Mouse (Mus musculus) brain, embryonic 14.5 days (tissue): ENCODE measurements around the gene Ascc2. TPM values are rescaled to one million over a fixed set of nuclear protein-coding genes. Genes with fewer than 3 reads are reported as not detected.

Experiments used
- DNase-seq: peaks from one replicate; pipeline ENCODE4 v3.0.0-alpha.2; 2011; ENCODE audit warnings: low read depth
- CTCF ChIP-seq: fragments of 200-500 bp; IDR thresholded peaks from 2 replicates; pipeline ENCODE4 v1.5.1; 2012; ENCODE audit warnings: inconsistent platforms, mild to moderate bottlenecking, moderate library complexity, borderline replicate concordance; ENCODE audit not compliant: insufficient read depth, insufficient read length; ENCODE audit errors: extremely low read depth
- POLR2A ChIP-seq: fragments of 200-500 bp; IDR thresholded peaks from 2 replicates; pipeline ENCODE4 v1.6.1; 2012; ENCODE audit warnings: mild to moderate bottlenecking, inconsistent platforms, borderline replicate concordance; ENCODE audit not compliant: poor library complexity, insufficient read depth, insufficient read length, severe bottlenecking; ENCODE audit errors: extremely low read depth
- polyA plus RNA-seq: library from polyadenylated mRNA; depleted of rRNA; stranded (reverse); fragments of >200 nt; gene quantifications from 2 replicates; pipeline ENCODE4 v1.2.3, GENCODE M21; 2012; rRNA removed

Gene Ascc2
- 27.5 and 32.3 TPM in 2 replicates for polyA plus RNA-seq

DNA sequence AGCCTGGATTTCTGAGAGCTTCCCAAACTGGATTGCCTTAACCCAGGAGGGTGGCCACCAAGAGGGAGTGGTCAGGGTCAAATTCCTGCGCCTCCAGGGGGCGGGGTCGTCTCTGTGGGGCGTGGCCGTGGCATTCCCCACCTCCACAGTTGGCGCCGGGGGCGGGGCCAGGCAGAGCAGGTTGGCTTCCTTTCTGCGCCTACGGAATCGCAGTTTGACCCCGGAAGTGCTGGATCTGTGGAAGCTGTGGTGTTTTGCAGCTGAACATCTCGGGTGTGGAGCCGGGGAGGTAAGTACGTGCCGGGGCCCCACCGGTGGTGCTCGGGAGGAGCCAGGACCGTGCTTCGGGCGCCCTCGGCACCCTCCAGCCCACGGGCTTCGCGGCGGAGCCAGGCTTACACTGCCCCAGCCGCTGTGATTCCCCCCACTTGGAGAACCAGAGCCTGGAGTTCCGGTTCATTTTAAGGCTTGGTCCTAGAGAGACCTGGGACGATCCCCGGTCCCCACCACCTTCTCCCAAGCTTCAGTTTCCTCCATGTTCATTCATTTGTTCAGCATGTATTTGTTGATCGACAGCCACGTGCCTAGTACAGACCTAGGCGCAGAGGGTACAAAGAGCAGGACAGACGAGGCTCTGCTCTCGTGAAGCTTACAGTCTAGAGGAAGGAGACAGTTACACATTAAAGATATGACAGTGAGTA is at the start of gene Ascc2:
TSS of gene Ascc2 (plus strand) at position 214 of the 701 bp plus-strand sequence.
- peak; percentile 93 for DNase-seq
- TF ChIP-seq POLR2A (peak; percentile 27; the same call in 1 of the 2 replicates), CTCF (no peak; the same call in 1 of the 2 replicates)

DNA sequence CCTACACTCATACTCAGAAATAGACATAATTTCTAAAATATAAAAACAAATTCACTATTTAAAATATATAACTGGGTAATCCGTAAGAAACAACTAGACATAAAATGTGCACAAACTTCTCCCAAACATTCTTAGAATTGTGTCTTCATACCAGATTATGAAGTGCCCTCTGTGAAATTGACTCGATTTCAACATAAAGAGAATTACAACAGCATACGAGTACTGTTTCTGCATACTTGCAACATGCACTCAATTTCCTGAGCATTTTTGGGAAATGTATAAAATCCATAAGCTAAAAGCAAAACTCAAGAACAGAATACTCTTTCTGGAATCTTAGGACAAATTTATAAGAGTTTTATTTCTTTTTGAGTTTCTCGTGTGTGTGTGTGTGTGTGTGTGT is 45.7 kb upstream of the Ascc2 start:
- TF ChIP-seq CTCF (no peak), POLR2A (no peak)
- no peak for DNase-seq

DNA sequence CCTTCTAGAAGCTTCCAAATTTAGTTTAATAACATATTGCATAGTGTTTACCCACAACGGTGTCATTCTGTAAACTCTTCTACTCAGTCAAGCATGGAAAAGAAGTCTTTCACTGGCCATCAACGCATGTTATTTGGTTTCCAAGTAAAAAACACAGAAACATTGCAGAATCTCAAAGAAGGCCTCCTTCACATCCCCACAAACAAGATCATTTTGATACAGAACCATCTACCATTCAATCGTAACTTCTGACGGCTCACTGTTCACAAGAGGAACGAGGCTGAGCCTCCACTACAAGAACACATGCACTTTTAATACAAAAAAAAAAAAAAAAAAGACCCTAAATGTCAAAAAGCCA is 44.1 kb upstream of the Ascc2 start:
- peak; percentile 11 for DNase-seq
- no peak for TF ChIP-seq POLR2A
- no peak for TF ChIP-seq CTCF

DNA sequence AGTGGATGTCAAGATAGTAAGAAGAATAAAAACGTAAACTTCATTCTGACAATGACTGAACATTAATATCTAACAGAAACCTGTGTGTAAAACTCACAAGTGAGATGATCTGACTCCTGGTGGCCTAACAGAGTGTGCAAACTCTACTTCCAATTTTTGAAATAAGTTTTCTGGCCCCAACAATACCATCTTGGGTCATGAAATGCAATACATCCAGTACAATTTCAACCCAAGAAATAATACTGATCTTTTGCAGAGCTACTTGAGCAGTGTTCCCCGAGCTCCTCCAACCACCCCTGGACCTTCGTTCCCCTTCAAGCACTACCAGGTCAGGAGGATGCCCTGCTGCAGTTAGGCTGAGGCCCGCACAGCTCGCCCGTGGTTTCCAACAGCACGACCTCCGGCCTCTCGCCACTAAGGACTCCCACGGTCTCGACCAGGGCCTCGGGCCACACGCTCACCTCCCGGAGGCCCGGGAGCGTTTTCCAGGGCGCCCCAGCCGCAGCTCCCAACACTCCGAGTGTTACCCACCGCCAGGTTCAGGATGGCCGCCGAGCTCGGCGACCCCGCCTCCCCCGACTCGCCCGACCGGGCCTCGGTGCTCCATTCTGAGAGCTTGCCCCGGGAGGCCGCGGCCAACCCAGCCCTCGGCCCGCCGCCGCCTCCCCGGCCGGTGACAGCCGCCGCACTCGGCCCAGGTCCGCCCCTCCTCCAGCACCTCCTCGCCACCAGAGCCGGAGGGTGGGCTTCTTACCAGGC is 43.5 kb upstream of the Ascc2 start:
- DNase-seq: peak; percentile 55

DNA sequence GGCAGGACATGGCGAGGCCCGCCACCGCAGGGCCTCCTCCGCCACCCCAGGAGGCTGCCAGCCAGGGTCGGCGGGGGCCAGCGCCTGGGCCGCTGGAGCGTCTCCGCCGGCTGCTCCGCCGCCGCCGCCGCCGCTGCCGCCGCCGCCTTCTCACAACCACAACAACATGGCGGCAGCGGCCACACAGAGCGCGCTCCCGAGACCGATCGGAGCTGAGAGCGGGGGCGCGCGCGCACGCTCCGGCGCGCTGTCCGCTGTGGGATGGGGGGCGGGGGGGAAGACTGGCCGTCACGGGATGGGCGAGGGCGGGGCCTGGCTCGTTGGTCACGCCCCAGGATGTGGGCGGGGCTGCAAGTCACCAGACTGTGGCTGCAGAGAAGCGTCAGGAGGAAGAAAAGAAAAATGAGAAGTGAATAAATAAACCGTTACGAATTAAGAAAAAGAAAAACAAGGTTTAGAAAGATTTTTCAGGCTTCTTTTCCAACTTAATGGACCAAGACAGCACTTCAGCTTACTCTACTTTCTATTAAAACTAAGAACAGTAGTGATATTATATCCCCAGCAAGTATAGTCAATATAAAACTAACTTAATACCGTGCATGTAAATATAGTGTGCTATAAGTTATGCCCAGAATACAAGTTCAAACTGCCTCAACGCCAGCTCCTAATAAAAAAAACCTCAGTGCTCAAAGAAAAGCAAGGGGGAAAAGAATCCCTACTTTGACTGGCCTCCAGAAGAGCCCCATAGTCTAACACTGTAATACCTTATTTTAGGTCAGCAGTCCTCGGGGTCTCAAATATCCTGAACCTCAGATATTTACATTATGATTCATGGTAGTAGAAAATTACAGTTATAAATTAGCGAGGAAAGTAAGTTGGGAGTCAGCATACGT is 42.7 kb upstream of the Ascc2 start, which contains the start of gene Mtmr3:
TSS of gene Mtmr3 (minus strand) at position 256 of the 893 bp plus-strand sequence.
- TF ChIP-seq CTCF (no peak), POLR2A (peak; percentile 55; the same call in 1 of the 2 replicates)
- peak; percentile 98 for DNase-seq

More for the DNA sequence above, 43.5 kb upstream of the Ascc2 start:
- TF ChIP-seq POLR2A (no peak), CTCF (no peak)

DNA sequence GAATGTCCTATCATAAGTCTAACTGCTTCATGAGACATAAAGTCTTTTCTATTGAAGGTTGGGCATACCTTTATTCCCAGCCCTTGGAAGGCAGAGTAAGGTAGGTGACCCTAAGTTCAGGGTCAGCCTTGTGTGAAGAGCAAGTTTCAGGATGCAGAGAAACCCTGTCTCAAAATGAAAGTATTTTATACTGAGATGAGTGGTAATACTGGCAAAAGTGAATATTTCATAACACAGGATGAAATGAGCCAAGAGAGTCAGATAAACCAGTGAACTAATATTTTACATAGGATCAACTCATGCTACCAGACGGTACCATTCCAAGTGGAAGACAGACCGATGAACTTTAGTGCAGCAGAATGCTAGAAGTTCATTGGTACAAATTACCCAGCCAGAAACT is 39.1 kb upstream of the Ascc2 start:
- DNase-seq: no peak
- TF ChIP-seq POLR2A (no peak), CTCF (no peak)

DNA sequence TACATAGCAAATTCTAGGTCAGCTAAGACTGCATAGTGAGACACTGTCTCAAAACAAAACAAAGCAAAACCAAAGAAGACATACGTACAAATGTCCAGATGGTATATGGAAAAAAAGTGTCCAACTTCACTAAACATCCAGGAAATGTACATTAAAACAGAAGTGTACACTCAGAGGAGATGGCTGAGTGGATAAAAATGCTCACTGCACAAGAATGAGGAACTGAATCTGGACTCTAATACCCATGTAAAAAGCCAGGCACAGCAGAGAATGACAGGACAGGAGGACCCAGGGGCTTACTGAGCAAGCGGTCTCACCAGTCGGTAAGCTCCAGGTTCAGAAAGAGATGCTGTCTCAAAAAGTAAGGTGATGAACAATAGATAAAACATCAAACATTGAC is 37.6 kb upstream of the Ascc2 start:
- no peak for DNase-seq
- TF ChIP-seq POLR2A (no peak), CTCF (no peak)

DNA sequence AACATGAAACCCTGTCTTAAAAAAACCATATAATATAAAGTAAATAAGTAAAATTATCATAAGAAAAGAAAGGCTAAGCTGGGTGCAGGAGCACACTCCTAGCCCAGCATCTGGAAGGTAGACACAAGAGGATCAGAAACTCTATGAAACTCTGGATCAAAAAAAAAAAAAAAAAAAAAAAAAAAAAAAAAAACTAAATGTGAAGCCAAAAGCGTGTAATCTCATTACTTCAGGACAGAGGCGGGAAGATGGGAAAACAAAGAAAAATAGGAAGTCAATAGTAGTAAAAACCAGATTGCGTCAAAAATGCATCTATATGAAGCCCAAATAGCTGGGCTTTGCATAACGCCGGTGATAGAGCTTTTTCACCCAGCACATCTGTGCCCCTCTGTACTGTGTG is 35.7 kb upstream of the Ascc2 start:
- TF ChIP-seq POLR2A (no peak), CTCF (no peak)
- DNase-seq: no peak

DNA sequence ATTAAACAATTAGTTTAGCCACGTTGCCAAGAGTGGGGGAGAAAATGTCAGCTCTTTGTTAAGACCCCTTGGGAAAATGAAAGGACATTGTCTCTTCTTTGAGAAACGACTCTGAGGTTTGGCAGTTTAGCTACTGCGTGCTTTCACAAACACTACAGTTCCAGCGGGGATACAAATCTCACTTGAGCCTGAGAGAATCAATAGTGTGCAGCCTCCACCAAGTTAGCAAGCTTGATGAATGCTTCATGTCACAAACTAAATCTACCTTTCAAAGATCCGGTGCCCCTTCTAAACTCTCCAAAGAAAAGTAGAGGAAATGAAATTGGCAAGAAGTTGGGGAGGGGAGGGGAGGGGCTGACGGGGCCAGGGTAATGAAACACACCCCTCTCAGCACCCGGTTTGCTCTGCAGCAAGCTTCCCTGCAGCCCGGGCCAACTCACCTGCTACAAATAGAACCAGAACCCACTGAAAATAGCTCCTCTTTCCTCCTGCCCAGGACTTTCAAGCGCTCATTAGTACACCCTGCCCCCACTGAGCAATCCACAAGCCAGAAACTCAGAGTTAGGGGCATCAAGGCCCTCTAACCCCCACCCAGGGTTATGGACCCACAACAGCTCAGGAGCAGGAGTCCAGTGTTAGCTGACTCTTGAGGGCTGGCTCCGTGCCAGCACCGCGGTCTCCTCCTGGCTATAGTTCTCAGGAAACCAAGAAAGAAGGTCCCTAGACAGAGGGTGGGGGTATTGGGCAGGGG is 34.7 kb upstream of the Ascc2 start:
- peak; percentile 84 for DNase-seq
- TF ChIP-seq POLR2A (no peak), CTCF (no peak)

DNA sequence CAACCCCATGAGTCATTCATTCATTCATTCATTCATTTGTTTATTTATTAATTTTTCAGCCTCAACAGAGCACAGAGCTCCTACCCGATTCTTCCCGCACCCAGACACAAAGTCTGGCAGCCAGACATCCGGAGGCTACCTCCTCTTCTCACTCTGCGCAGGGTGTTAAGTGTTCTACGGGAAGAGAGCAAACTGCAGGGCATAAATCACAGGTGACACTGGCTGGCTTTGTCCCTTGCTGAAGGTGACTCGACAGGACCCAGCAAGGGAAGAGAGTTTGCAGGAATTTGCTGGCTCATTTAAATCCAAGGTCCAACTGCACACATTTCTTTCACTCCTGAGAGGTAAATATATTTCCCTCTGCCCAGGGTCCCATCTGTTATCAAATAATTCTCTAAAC is 33.1 kb upstream of the Ascc2 start:
- TF ChIP-seq POLR2A (no peak), CTCF (no peak)
- DNase-seq: no peak
